Mouse (Mus musculus) thymus, postnatal 25 days (tissue): ENCODE data around the gene Atg16l1.

Source experiments
- DNase-seq: peaks from one replicate; pipeline ENCODE4 v3.0.0; 2022

The Atg16l1 gene

GRCm38 (mm10) chr1:87755641-87756470, at the start of gene Atg16l1:
Gene Atg16l1, plus strand, starts transcription at chr1:87755870.
- DNase-seq: peak; percentile 94

- DNase-seq: no peak
Measured at GRCm38 (mm10) chr1:87706361-87706760, 49.3 kb upstream of the Atg16l1 start.

- DNase-seq: no peak
Measured at GRCm38 (mm10) chr1:87709020-87709419, 46.6 kb upstream of the Atg16l1 start.

GRCm38 (mm10) chr1:87709661-87710270, 45.9 kb upstream of the Atg16l1 start:
- DNase-seq: no peak

GRCm38 (mm10) chr1:87711938-87712613, 43.6 kb upstream of the Atg16l1 start:
- no peak for DNase-seq

- no peak for DNase-seq
Measured at GRCm38 (mm10) chr1:87712614-87712971, 43.1 kb upstream of the Atg16l1 start.

GRCm38 (mm10) chr1:87721382-87721781, 34.3 kb upstream of the Atg16l1 start:
- no peak for DNase-seq

GRCm38 (mm10) chr1:87722081-87722480, 33.6 kb upstream of the Atg16l1 start:
- no peak for DNase-seq

GRCm38 (mm10) chr1:87723351-87723750, 32.3 kb upstream of the Atg16l1 start:
- no peak for DNase-seq

GRCm38 (mm10) chr1:87729070-87729469, 26.6 kb upstream of the Atg16l1 start:
- no peak for DNase-seq

GRCm38 (mm10) chr1:87729850-87730249, 25.8 kb upstream of the Atg16l1 start:
- DNase-seq: no peak

- no peak for DNase-seq
Measured at GRCm38 (mm10) chr1:87730271-87730670, 25.4 kb upstream of the Atg16l1 start.

- DNase-seq: no peak
Measured at GRCm38 (mm10) chr1:87733212-87733611, 22.5 kb upstream of the Atg16l1 start.

- no peak for DNase-seq
Measured at GRCm38 (mm10) chr1:87734153-87734552, 21.5 kb upstream of the Atg16l1 start.

GRCm38 (mm10) chr1:87740584-87741290, 14.9 kb upstream of the Atg16l1 start:
- DNase-seq: no peak

- no peak for DNase-seq
Measured at GRCm38 (mm10) chr1:87749360-87749973, 6.2 kb upstream of the Atg16l1 start.

- no peak for DNase-seq
Measured at GRCm38 (mm10) chr1:87763821-87764220, 8.2 kb downstream of the Atg16l1 start.

- no peak for DNase-seq
Measured at GRCm38 (mm10) chr1:87765741-87766140, 10.1 kb downstream of the Atg16l1 start.

- peak; percentile 63 for DNase-seq
Measured at GRCm38 (mm10) chr1:87766233-87766632, 10.6 kb downstream of the Atg16l1 start.

- no peak for DNase-seq
Measured at GRCm38 (mm10) chr1:87769263-87769662, 13.6 kb downstream of the Atg16l1 start.

- DNase-seq: no peak
Measured at GRCm38 (mm10) chr1:87770486-87770885, 14.8 kb downstream of the Atg16l1 start.

- DNase-seq: no peak
Measured at GRCm38 (mm10) chr1:87771724-87772123, 16.1 kb downstream of the Atg16l1 start.

GRCm38 (mm10) chr1:87773336-87773735, 17.7 kb downstream of the Atg16l1 start:
- no peak for DNase-seq
